Mouse (Mus musculus) forebrain, embryonic 14.5 days (tissue): ENCODE measurements at regions not wholly inside any gene's neighbourhood (a gene's known extent, or its start where the extent isn't known, plus 50 kb on each side); places are given as distances from the start of the nearest gene placed in this dataset.

Experiments used
- ATAC-seq: fragments of 200-750 bp; cut with Nextera tagmentation; 2 replicates; pipeline ENCODE4 v1.8.0; 2017; ENCODE audit warnings: mild to moderate bottlenecking, moderate library complexity
- DNase-seq: peaks from one replicate; pipeline ENCODE4 v3.0.0-alpha.2; 2015; ENCODE audit warnings: low spot score
- H3K27ac ChIP-seq: fragments of 300-500 bp; sonication (generic); 2 replicates; pipeline ENCODE4 v1.5.1; 2014; ENCODE audit warnings: low read depth, mild to moderate bottlenecking, control low read depth, low read length, moderate library complexity
- H3K27me3 ChIP-seq: fragments of 300-500 bp; sonication (generic); replicated peaks from 2 replicates; pipeline ENCODE4 v1.6.1; 2014; ENCODE audit warnings: low read length, control low read depth, mixed read lengths; ENCODE audit not compliant: control insufficient read depth, insufficient read depth
- H3K36me3 ChIP-seq: fragments of 300-500 bp; sonication (generic); 2 replicates; pipeline ENCODE4 v1.6.1; 2014; ENCODE audit warnings: low read length, control low read depth; ENCODE audit not compliant: control insufficient read depth, insufficient read depth
- H3K4me1 ChIP-seq: fragments of 300-500 bp; sonication (generic); 2 replicates; pipeline ENCODE4 v1.6.1; 2014; ENCODE audit warnings: antibody characterized with exemption, low read length, control low read depth; ENCODE audit not compliant: control insufficient read depth, insufficient read depth
- H3K4me2 ChIP-seq: fragments of 300-500 bp; sonication (generic); 2 replicates; pipeline ENCODE4 v1.6.1; 2014; ENCODE audit warnings: mild to moderate bottlenecking, control low read depth, low read length
- H3K4me3 ChIP-seq: fragments of 300-500 bp; sonication (generic); 2 replicates; pipeline ENCODE4 v1.5.1; 2014; ENCODE audit warnings: low read depth, low read length, control low read depth
- H3K9ac ChIP-seq: fragments of 300-500 bp; sonication (generic); 2 replicates; pipeline ENCODE4 v1.6.1; 2014; ENCODE audit warnings: mild to moderate bottlenecking, low read length, control low read depth, moderate library complexity
- H3K9me3 ChIP-seq: fragments of 300-500 bp; sonication (generic); replicated peaks from 2 replicates; pipeline ENCODE4 v1.6.1; 2016; ENCODE audit warnings: low read length, control low read depth, mixed read lengths; ENCODE audit not compliant: control insufficient read depth
- whole genome bisulfite sequencing: fragments of 180-500 bp; shearing (Covaris S2); extraction: QIAGEN DNeasy Blood & Tissue Kit; methylation state at CpG from one replicate; pipeline ENCODE4 v1.1.7; 2014; 5-methylcytosine and 5-hydroxymethylcytosine counted together

GRCm38 (mm10) chr5:74121861-74122630 is 53.8 kb upstream of the Usp46 start:
- DNase-seq: no peak
- no peaks in the 10 kb centered on the region for H3K27me3 ChIP-seq
- H3K27ac ChIP-seq: no peak overlapping the region
- ATAC-seq: no peak
- no peaks in the 10 kb centered on the region for H3K9me3 ChIP-seq
- H3K4me1 ChIP-seq: no peaks in the 10 kb centered on the region
- H3K4me2 ChIP-seq: no peak overlapping the region
- 84% methylated on average over 9 of the region's 9 CpGs for WGBS
- no peak overlapping the region for H3K9ac ChIP-seq
- no peaks in the 10 kb centered on the region for H3K36me3 ChIP-seq
- H3K4me3 ChIP-seq: no peak overlapping the region

DNA sequence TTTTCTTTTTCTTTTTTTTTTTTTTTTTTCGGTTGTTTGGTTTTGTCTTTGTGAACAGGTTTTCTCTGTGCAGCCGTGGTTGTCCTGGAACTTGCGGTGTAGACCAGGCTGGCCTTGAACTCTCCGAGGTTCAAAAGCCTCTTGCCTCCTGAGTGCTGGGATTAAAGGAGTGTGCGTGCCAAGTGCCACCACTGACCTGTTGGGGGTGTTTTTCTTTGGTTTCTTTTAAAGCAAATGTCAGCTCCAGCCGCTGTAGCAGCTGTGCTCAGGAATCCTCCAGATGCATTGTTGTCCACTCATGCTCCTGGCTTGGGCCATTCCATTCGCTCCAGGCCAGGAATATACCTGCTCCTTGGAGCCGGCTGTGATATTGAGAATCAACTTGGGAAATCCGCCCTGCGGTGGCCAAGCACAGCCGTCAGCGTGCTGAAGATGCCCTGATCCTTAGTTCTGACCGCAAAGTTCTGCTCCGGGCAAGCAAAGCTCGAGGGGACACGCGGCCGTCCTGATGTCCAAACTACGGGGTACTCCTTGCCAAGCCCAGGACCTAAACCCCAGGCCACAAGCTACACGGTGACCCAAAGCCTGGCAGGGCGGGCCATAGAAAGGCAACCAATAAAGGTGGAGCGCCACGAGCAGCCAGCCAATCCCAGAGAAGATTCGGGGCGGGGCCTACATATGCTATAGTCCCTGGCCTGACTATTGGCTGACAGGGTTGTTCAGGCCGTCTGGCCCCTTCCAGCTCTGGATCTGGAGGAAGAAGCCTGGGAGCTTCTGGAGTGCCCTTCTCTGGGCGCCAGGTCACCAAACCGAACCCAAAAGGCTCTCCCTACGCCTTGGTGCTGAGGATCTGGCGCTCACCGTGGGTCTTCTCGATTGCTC is 58.0 kb upstream of the Usp46 start:
- H3K9ac ChIP-seq: no peak overlapping the region
- peak; percentile 94 for ATAC-seq
- H3K4me2 ChIP-seq: peak overlapping the region; percentile 38
- H3K27me3 ChIP-seq: no peaks in the 10 kb centered on the region
- no peak overlapping the region for H3K27ac ChIP-seq
- H3K4me1 ChIP-seq: no peaks in the 10 kb centered on the region
- DNase-seq: peak; percentile 77
- 70% methylated on average over 32 of the region's 32 CpGs for WGBS
- H3K9me3 ChIP-seq: no peaks in the 10 kb centered on the region
- H3K4me3 ChIP-seq: peak overlapping the region; percentile 21
- no peaks in the 10 kb centered on the region for H3K36me3 ChIP-seq

DNA sequence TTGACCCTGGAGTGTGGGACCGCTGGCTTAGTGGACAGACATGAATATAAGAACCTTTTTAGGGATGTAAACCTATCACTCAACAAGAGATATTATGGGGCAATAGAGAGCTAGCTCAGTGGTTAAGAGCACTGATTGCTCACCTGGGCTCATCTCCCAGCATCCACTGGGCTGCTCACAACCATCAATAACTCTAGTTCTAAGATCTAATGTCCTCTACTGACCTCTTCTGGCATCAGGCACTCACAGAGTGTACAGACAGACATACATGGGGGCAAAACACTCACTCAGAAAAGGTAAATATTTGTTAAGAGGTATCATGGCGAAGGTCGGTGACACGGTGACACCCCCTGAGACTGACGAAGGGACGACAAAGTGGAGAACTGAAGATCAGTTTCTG is 59.3 kb upstream of the Usp46 start:
- no peaks in the 10 kb centered on the region for H3K4me1 ChIP-seq
- H3K27ac ChIP-seq: no peak overlapping the region
- no peaks in the 10 kb centered on the region for H3K36me3 ChIP-seq
- H3K9ac ChIP-seq: no peak overlapping the region
- H3K9me3 ChIP-seq: no peaks in the 10 kb centered on the region
- no peaks in the 10 kb centered on the region for H3K27me3 ChIP-seq
- no peak overlapping the region for H3K4me2 ChIP-seq
- no peak overlapping the region for H3K4me3 ChIP-seq
- ATAC-seq: no peak
- DNase-seq: no peak
- WGBS: 96% methylated on average over 6 of the region's 6 CpGs

GRCm38 (mm10) chr5:74129636-74130035 is 61.4 kb upstream of the Usp46 start:
- no peak overlapping the region for H3K4me2 ChIP-seq
- no peaks in the 10 kb centered on the region for H3K36me3 ChIP-seq
- no peaks in the 10 kb centered on the region for H3K9me3 ChIP-seq
- H3K9ac ChIP-seq: no peak overlapping the region
- H3K27me3 ChIP-seq: no peaks in the 10 kb centered on the region
- H3K4me1 ChIP-seq: no peaks in the 10 kb centered on the region
- no peak overlapping the region for H3K27ac ChIP-seq
- no peak for ATAC-seq
- peak; percentile 23 for DNase-seq
- H3K4me3 ChIP-seq: no peak overlapping the region

GRCm38 (mm10) chr5:74132671-74133070 is 62.4 kb upstream of the Rasl11b start:
- H3K4me2 ChIP-seq: no peak overlapping the region
- ATAC-seq (no peak), DNase-seq (no peak)
- H3K9ac ChIP-seq: no peak overlapping the region
- H3K36me3 ChIP-seq: no peaks in the 10 kb centered on the region
- no peaks in the 10 kb centered on the region for H3K4me1 ChIP-seq
- H3K27ac ChIP-seq: no peak overlapping the region
- H3K9me3 ChIP-seq: no peaks in the 10 kb centered on the region
- WGBS: 66% methylated on average over 8 of the region's 8 CpGs
- no peak overlapping the region for H3K4me3 ChIP-seq
- H3K27me3 ChIP-seq: no peaks in the 10 kb centered on the region

DNA sequence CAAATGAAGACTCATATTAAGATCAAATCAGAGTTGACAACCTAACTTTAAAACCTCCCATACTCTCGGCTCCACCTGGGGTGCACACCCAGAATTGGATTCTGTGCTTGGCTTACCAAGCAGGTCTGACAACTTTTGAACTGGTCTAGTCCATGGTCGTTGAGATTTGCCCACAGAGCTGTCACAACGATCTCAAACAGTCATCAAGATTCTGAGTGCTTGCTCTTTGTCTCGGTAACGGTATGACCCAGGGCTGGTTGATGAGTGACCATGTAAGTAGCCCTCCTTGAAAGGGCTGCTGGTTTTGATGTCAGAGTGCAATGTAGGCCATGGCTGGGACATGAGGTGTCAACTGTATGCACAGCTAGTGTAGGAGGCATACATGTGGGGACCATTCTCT is 58.7 kb upstream of the Rasl11b start:
- no peaks in the 10 kb centered on the region for H3K27me3 ChIP-seq
- H3K4me2 ChIP-seq: no peak overlapping the region
- H3K27ac ChIP-seq: no peak overlapping the region
- no peaks in the 10 kb centered on the region for H3K9me3 ChIP-seq
- WGBS: 77% methylated on average over 5 of the region's 5 CpGs
- no peaks in the 10 kb centered on the region for H3K36me3 ChIP-seq
- no peak overlapping the region for H3K4me3 ChIP-seq
- ATAC-seq (no peak), DNase-seq (no peak)
- no peak overlapping the region for H3K9ac ChIP-seq
- H3K4me1 ChIP-seq: no peaks in the 10 kb centered on the region

DNA sequence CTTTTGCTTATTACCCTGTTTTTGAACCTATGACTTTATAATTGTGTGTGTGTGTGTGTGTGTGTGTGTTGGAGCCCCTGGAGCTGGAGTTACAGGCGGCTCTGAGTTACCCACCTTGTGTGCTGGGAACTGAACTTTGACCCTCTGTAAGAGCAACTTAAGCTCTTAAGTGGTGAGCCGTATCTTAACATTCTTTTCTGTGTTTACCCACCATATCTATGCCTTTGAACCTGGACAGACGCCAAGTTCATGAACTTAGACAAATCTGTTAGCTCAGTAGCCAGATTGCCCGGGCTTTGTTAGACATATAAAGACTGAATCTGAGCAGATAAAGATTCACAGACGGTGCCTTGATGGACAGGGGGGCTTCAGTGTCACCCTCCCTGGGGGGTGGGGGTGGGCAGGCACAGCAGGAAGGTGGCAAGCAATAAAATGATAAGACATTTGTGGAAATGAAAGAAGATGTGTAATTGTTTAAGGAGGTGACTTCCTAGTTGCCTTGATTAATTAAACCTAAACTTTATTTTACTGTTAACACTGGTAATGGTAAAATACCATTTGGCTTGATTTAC is 58.1 kb upstream of the Rasl11b start:
- Histone ChIP-seq H3K9me3 (no peaks in the 10 kb centered on the region), H3K36me3 (no peaks in the 10 kb centered on the region), H3K9ac (no peak overlapping the region), H3K4me1 (no peaks in the 10 kb centered on the region), H3K4me3 (no peak overlapping the region), H3K27ac (no peak overlapping the region), H3K27me3 (no peaks in the 10 kb centered on the region), H3K4me2 (no peak overlapping the region)
- DNase-seq: no peak
- no peak for ATAC-seq
- WGBS: 73% methylated on average over 5 of the region's 5 CpGs

GRCm38 (mm10) chr5:74143994-74144393 is 51.1 kb upstream of the Rasl11b start:
- WGBS: 88% methylated on average over 4 of the region's 4 CpGs
- H3K36me3 ChIP-seq: no peaks in the 10 kb centered on the region
- H3K9ac ChIP-seq: no peak overlapping the region
- H3K9me3 ChIP-seq: no peaks in the 10 kb centered on the region
- H3K27me3 ChIP-seq: no peaks in the 10 kb centered on the region
- no peak overlapping the region for H3K4me2 ChIP-seq
- DNase-seq (no peak), ATAC-seq (no peak)
- H3K27ac ChIP-seq: no peak overlapping the region
- no peaks in the 10 kb centered on the region for H3K4me1 ChIP-seq
- no peak overlapping the region for H3K4me3 ChIP-seq

DNA sequence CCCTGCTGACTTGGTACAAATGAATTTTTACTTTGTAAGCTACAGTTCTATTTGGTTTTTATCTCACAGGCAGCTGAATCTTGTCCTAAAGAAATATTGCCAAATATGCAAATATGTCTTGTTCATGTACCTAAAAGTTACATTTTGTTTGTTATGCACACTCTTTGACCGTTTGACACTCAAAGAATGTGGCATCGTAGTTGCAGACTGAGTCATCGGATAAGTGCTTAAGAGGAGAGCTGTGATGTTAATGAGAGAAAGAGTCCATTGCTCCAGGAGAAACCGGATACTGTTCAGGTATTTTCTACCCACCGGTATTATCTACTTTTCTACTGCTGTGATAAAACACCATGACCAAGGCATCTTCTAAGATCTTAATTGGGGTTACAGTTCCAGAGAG is 50.3 kb upstream of the Rasl11b start:
- ATAC-seq (no peak), DNase-seq (no peak)
- Histone ChIP-seq H3K36me3 (no peaks in the 10 kb centered on the region), H3K4me2 (no peak overlapping the region), H3K9ac (no peak overlapping the region), H3K4me1 (no peaks in the 10 kb centered on the region), H3K27me3 (no peaks in the 10 kb centered on the region), H3K27ac (no peak overlapping the region), H3K4me3 (no peak overlapping the region), H3K9me3 (no peaks in the 10 kb centered on the region)
- 92% methylated on average over 5 of the region's 5 CpGs for WGBS
